Mouse (Mus musculus) small intestine, adult 2 months (tissue): Measurements from ENCODE around the gene Ick.

Source experiments
- CTCF ChIP-seq: fragments of 200-500 bp; IDR thresholded peaks from 2 replicates; pipeline ENCODE4 v1.5.1; 2012; ENCODE audit warnings: low read depth, mild to moderate bottlenecking, control low read depth, inconsistent platforms, low read length, moderate library complexity, mixed read lengths; ENCODE audit not compliant: insufficient replicate concordance, insufficient read length; ENCODE audit errors: extremely low read depth
- POLR2A ChIP-seq: fragments of 200-500 bp; IDR thresholded peaks from 2 replicates; pipeline ENCODE4 v1.6.1; 2012; ENCODE audit warnings: low read depth, mild to moderate bottlenecking, control low read depth, inconsistent platforms, low read length, moderate library complexity

GRCm38 (mm10) chr9:78087751-78088150, 21.2 kb upstream of the Ick start:
- TF ChIP-seq CTCF (no peak), POLR2A (no peak)
